ENCODE assay signal across 13 mouse cellular contexts in genomic region chr16:22766738-22767211, GRCm38 (mm10). TPM values are rescaled to one million over a fixed set of nuclear protein-coding genes. Genes with fewer than 3 reads are reported as not detected.
DNase-seq lines count a peak whose midpoint lies in the region; ATAC-seq and TF ChIP-seq lines count a peak whose summit lies in the region.
"Had no signal": no experiment of that assay in that cellular context is flagged by ENCODE, and none has a peak within 500 bp of the region (broad histone marks: within the 10 kb centered on the region; RNA-seq: fewer than 3 reads in every experiment).

No protein-coding gene starts in this region.

- no peaks in the 10 kb centered on the region for H3K4me1 ChIP-seq in lung, embryonic 16.5 days (replicated peaks; ENCODE audit: control insufficient read depth, insufficient read depth, low read length)
- H3K4me1 ChIP-seq in lung, adult 2 months (ENCODE audit: control insufficient read depth, insufficient read depth, low read length) = no peaks in the 10 kb centered on the region
- H3K4me1 ChIP-seq: midbrain, embryonic 13.5 days had no signal

- H3K36me3 ChIP-seq in lung, embryonic 16.5 days (ENCODE audit: control insufficient read depth, insufficient read depth, low read length) = no peaks in the 10 kb centered on the region
- H3K36me3 ChIP-seq: midbrain, embryonic 13.5 days had no signal

- no peak for TF ChIP-seq POLR2A in lung, adult 2 months (IDR thresholded peaks at IDR 0.05; ENCODE audit: borderline replicate concordance, extremely low read depth, low read depth, low read length)

- ATAC-seq in lung, embryonic 16.5 days (ENCODE audit: low read depth) = no peak
- ATAC-seq: midbrain, embryonic 13.5 days had no signal

- H3K4me3 ChIP-seq in lung, embryonic 16.5 days (ENCODE audit: low read length) = no peak overlapping the region
- no peak overlapping the region for H3K4me3 ChIP-seq in lung, adult 2 months (replicated peaks; ENCODE audit: extremely low read depth, low read depth, low read length)
- H3K4me3 ChIP-seq: midbrain, embryonic 13.5 days had no signal

- H3K27ac ChIP-seq in lung, embryonic 16.5 days (ENCODE audit: low read length) = peak overlapping the region; percentile 16; the same call in 1 of the 2 replicates
- H3K27ac ChIP-seq: midbrain, embryonic 13.5 days had no signal

- H3K27me3 ChIP-seq in lung, embryonic 16.5 days (ENCODE audit: control insufficient read depth, insufficient read depth, low read depth, low read length) = no peaks in the 10 kb centered on the region
- H3K27me3 ChIP-seq: midbrain, embryonic 13.5 days had no signal

- DNase-seq in adrenal gland, adult 2 months = peak; percentile 38
- no peak for DNase-seq in adrenal gland, adult 8-10 months
- DNase-seq in lung, adult 2 months = no peak
- peak; percentile 32 for DNase-seq in gastrocnemius, postnatal 25 days
- DNase-seq in heart, postnatal 36 days = peak; percentile 29 to 39
- DNase-seq in ovary, postnatal 36 days (ENCODE audit: low spot score) = no peak
- no peak for DNase-seq in ovary, adult 18-20 months (ENCODE audit: low spot score)
- DNase-seq: kidney, adult 11 months; thymus, postnatal 25 days had no signal

- H3K4me2 ChIP-seq in lung, embryonic 16.5 days (ENCODE audit: low read depth, low read length) = no peak overlapping the region
- H3K4me2 ChIP-seq: liver, embryonic 11.5 days; midbrain, embryonic 13.5 days had no signal

- no peaks in the 10 kb centered on the region for H3K9me3 ChIP-seq in lung, embryonic 16.5 days (ENCODE audit: control insufficient read depth, low read length)
- H3K9me3 ChIP-seq: midbrain, embryonic 13.5 days had no signal

- TF ChIP-seq CTCF in lung, adult 2 months (IDR thresholded peaks at IDR 0.05; ENCODE audit: insufficient read depth, low read length) = no peak

- WGBS in lung, embryonic 16.5 days = 65% methylated on average over 16 of the region's 16 CpGs
- WGBS in lung, adult 2 months = 62% methylated on average over 16 of the region's 16 CpGs

- intact Hi-C loops in heart, postnatal 36 days (cut with DNase I) = no loop called here

- no peak overlapping the region for H3K9ac ChIP-seq in lung, embryonic 16.5 days (ENCODE audit: low read length)
- H3K9ac ChIP-seq: midbrain, embryonic 13.5 days had no signal

RNA-seq across cellular contexts. Expression of gene Crygs, which starts 44.6 kb away (rescaled TPM):
- total RNA-seq in adrenal gland, adult 2 months (2021) = not detected
- polyA plus RNA-seq in adrenal gland, adult 2 months (2012; rRNA removed) = not detected in 2 replicates
- total RNA-seq in adrenal gland, adult 8-10 months (2022) = not detected
- not detected in 2 replicates for polyA plus RNA-seq in lung, embryonic 16.5 days (2015; fragmentation: Nextera tagmentation; extraction: Ambion mirVana)
- polyA plus RNA-seq in lung, adult 2 months (2012; rRNA removed) = not detected in 2 replicates
- total RNA-seq in gastrocnemius, postnatal 25 days (2021) = not detected
- not detected for total RNA-seq in heart, postnatal 36 days (2021)
- total RNA-seq: gastrocnemius, postnatal 36 days had no signal
- polyA plus RNA-seq: liver, embryonic 11.5 days; midbrain, embryonic 13.5 days had no signal

Comparison
In these comparisons a context has a peak if more than half of its experiments do, and no peak if none do; other contexts are left out.
1. DNase-seq: peak in adrenal gland, adult 2 months (single experiment), gastrocnemius, postnatal 25 days (single experiment) and heart, postnatal 36 days (2 of 2); none in adrenal gland, adult 8-10 months (single experiment), lung, adult 2 months (single experiment), ovary, postnatal 36 days (single experiment) and ovary, adult 18-20 months (single experiment).